12 mouse cellular contexts compared by ENCODE assay signal in genomic region chrX:71053246-71053645, GRCm38 (mm10). TPM values are rescaled to one million over a fixed set of nuclear protein-coding genes. Genes with fewer than 3 reads are reported as not detected.
DNase-seq lines count a peak whose midpoint lies in the region; ATAC-seq and TF ChIP-seq lines count a peak whose summit lies in the region.
"Had no signal": no experiment of that assay in that cellular context is flagged by ENCODE, and none has a peak within 500 bp of the region (broad histone marks: within the 10 kb centered on the region; RNA-seq: fewer than 3 reads in every experiment).

No protein-coding gene starts in this region.

- ATAC-seq in heart, embryonic 16.5 days (replicated peaks; ENCODE audit: extremely low read depth, insufficient read depth, low FRiP score), result no peak
- ATAC-seq in forebrain, embryonic 13.5 days, result no peak
- no peak for ATAC-seq in hindbrain, embryonic 14.5 days (ENCODE audit: low FRiP score)
- ATAC-seq in neural tube, embryonic 14.5 days (ENCODE audit: low read depth), result no peak
- no peak for ATAC-seq in intestine, embryonic 15.5 days
- ATAC-seq in liver, postnatal 0 days, result no peak

- no peak overlapping the region for H3K4me3 ChIP-seq in heart, embryonic 16.5 days (ENCODE audit: low read length)
- H3K4me3 ChIP-seq in forebrain, embryonic 13.5 days, result peak overlapping the region; percentile 54
- H3K4me3 ChIP-seq in hindbrain, embryonic 14.5 days (replicated peaks; ENCODE audit: low read length), result peak overlapping the region; percentile 5; the same call in 1 of the 2 replicates
- H3K4me3 ChIP-seq in neural tube, embryonic 14.5 days (ENCODE audit: low read depth, low read length), result no peak overlapping the region
- no peak overlapping the region for H3K4me3 ChIP-seq in intestine, embryonic 15.5 days (replicated peaks)
- no peak overlapping the region for H3K4me3 ChIP-seq in liver, postnatal 0 days (ENCODE audit: low read depth, low read length)
- H3K4me3 ChIP-seq: erythroblast, embryonic 14.5 days; limb, embryonic 15.5 days had no signal

- H3K36me3 ChIP-seq in heart, embryonic 16.5 days (ENCODE audit: control insufficient read depth, insufficient read depth), result no peaks in the 10 kb centered on the region
- no peaks in the 10 kb centered on the region for H3K36me3 ChIP-seq in forebrain, embryonic 13.5 days (ENCODE audit: poor library complexity, severe bottlenecking)
- no peaks in the 10 kb centered on the region for H3K36me3 ChIP-seq in hindbrain, embryonic 14.5 days (replicated peaks; ENCODE audit: control insufficient read depth, insufficient read depth)
- H3K36me3 ChIP-seq in neural tube, embryonic 14.5 days (ENCODE audit: control insufficient read depth, insufficient read depth, low read length), result no peaks in the 10 kb centered on the region
- H3K36me3 ChIP-seq in intestine, embryonic 15.5 days, result no peaks in the 10 kb centered on the region
- no peaks in the 10 kb centered on the region for H3K36me3 ChIP-seq in liver, postnatal 0 days (replicated peaks; ENCODE audit: insufficient read depth, low read length)
- H3K36me3 ChIP-seq: limb, embryonic 15.5 days had no signal

- no peak for TF ChIP-seq CTCF in liver, postnatal 0 days (IDR thresholded peaks at IDR 0.05; ENCODE audit: low read depth)

- TF ChIP-seq EP300 in liver, postnatal 0 days (IDR thresholded peaks at IDR 0.05; ENCODE audit: low read depth), result no peak

- 55% methylated on average over 5 of the region's 5 CpGs for WGBS in heart, embryonic 16.5 days
- WGBS in forebrain, embryonic 13.5 days, result 26% methylated on average over 5 of the region's 5 CpGs
- WGBS in hindbrain, embryonic 14.5 days, result 39% methylated on average over 5 of the region's 5 CpGs
- WGBS in neural tube, embryonic 14.5 days, result 40% methylated on average over 5 of the region's 5 CpGs
- 53% methylated on average over 5 of the region's 5 CpGs for WGBS in intestine, embryonic 15.5 days
- 42% methylated on average over 5 of the region's 5 CpGs for WGBS in liver, postnatal 0 days (ENCODE audit: insufficient replicate concordance)

- intact Hi-C loops in left cerebral cortex, postnatal 25 days (cut with DNase I), result loop anchor here (2.0 to 5.0 kb wide), 6 partner anchors 49 to 329 kb away; partner anchors contain the start of gene Mtmr1

- peak overlapping the region; percentile 72; the same call in 1 of the 2 replicates for H3K4me2 ChIP-seq in heart, embryonic 16.5 days (ENCODE audit: low read depth, low read length)
- H3K4me2 ChIP-seq in forebrain, embryonic 13.5 days, result peak overlapping the region; percentile 69
- peak overlapping the region; percentile 73 for H3K4me2 ChIP-seq in hindbrain, embryonic 14.5 days (replicated peaks)
- peak overlapping the region; percentile 59; the same call in 1 of the 2 replicates for H3K4me2 ChIP-seq in neural tube, embryonic 14.5 days (ENCODE audit: low read depth, low read length)
- no peak overlapping the region for H3K4me2 ChIP-seq in intestine, embryonic 15.5 days (replicated peaks)
- H3K4me2 ChIP-seq in liver, postnatal 0 days (ENCODE audit: low read depth, low read length), result no peak overlapping the region
- H3K4me2 ChIP-seq: limb, embryonic 15.5 days had no signal

- H3K4me1 ChIP-seq in heart, embryonic 16.5 days (ENCODE audit: control insufficient read depth, insufficient read depth, low read length), result peaks cover 5% of the 10 kb centered on the region
- peaks cover 18% of the 10 kb centered on the region; the same call in 1 of the 2 replicates for H3K4me1 ChIP-seq in forebrain, embryonic 13.5 days
- no peaks in the 10 kb centered on the region; the same call in 1 of the 2 replicates for H3K4me1 ChIP-seq in hindbrain, embryonic 14.5 days (replicated peaks; ENCODE audit: control insufficient read depth, insufficient read depth, low read length)
- H3K4me1 ChIP-seq in neural tube, embryonic 14.5 days (ENCODE audit: control insufficient read depth, insufficient read depth, low read length), result no peaks in the 10 kb centered on the region; the same call in 1 of the 2 replicates
- H3K4me1 ChIP-seq in intestine, embryonic 15.5 days (replicated peaks), result no peaks in the 10 kb centered on the region
- H3K4me1 ChIP-seq in liver, postnatal 0 days (ENCODE audit: insufficient read depth), result no peaks in the 10 kb centered on the region

- H3K27me3 ChIP-seq in heart, embryonic 16.5 days (ENCODE audit: control insufficient read depth, insufficient read depth, low read length), result no peaks in the 10 kb centered on the region; the same call in 1 of the 2 replicates
- H3K27me3 ChIP-seq in forebrain, embryonic 13.5 days, result no peaks in the 10 kb centered on the region
- no peaks in the 10 kb centered on the region for H3K27me3 ChIP-seq in hindbrain, embryonic 14.5 days (ENCODE audit: control insufficient read depth, insufficient read depth, low read length)
- H3K27me3 ChIP-seq in neural tube, embryonic 14.5 days (ENCODE audit: control insufficient read depth, insufficient read depth, low read length), result no peaks in the 10 kb centered on the region
- peaks cover 11% of the 10 kb centered on the region; the same call in 1 of the 2 replicates for H3K27me3 ChIP-seq in intestine, embryonic 15.5 days (replicated peaks)
- peaks cover 25% of the 10 kb centered on the region; the same call in 1 of the 2 replicates for H3K27me3 ChIP-seq in liver, postnatal 0 days (ENCODE audit: insufficient read depth, low read length)

- no peak overlapping the region for H3K27ac ChIP-seq in heart, embryonic 16.5 days (ENCODE audit: low read length)
- peak overlapping the region; percentile 90; the same call in 1 of the 2 replicates for H3K27ac ChIP-seq in forebrain, embryonic 13.5 days
- no peak overlapping the region for H3K27ac ChIP-seq in hindbrain, embryonic 14.5 days
- no peak overlapping the region for H3K27ac ChIP-seq in neural tube, embryonic 14.5 days (ENCODE audit: low read depth, low read length)
- H3K27ac ChIP-seq in intestine, embryonic 15.5 days, result no peak overlapping the region
- H3K27ac ChIP-seq in liver, postnatal 0 days (ENCODE audit: low read depth), result no peak overlapping the region
- H3K27ac ChIP-seq: limb, embryonic 15.5 days; stomach, postnatal 0 days had no signal

- no peaks in the 10 kb centered on the region for H3K9me3 ChIP-seq in heart, embryonic 16.5 days (replicated peaks; ENCODE audit: control insufficient read depth, low read length)
- H3K9me3 ChIP-seq in forebrain, embryonic 13.5 days (replicated peaks), result no peaks in the 10 kb centered on the region
- no peaks in the 10 kb centered on the region for H3K9me3 ChIP-seq in hindbrain, embryonic 14.5 days (ENCODE audit: control insufficient read depth, low read length)
- H3K9me3 ChIP-seq in neural tube, embryonic 14.5 days (ENCODE audit: control insufficient read depth, low read length), result no peaks in the 10 kb centered on the region
- no peaks in the 10 kb centered on the region for H3K9me3 ChIP-seq in intestine, embryonic 15.5 days
- H3K9me3 ChIP-seq in liver, postnatal 0 days (ENCODE audit: low read length), result no peaks in the 10 kb centered on the region
- H3K9me3 ChIP-seq: limb, embryonic 15.5 days had no signal

- H3K9ac ChIP-seq in heart, embryonic 16.5 days (ENCODE audit: low read length), result no peak overlapping the region
- H3K9ac ChIP-seq in forebrain, embryonic 13.5 days, result no peak overlapping the region
- H3K9ac ChIP-seq in hindbrain, embryonic 14.5 days, result no peak overlapping the region
- no peak overlapping the region for H3K9ac ChIP-seq in neural tube, embryonic 14.5 days (replicated peaks; ENCODE audit: low read depth, low read length)
- H3K9ac ChIP-seq in intestine, embryonic 15.5 days, result no peak overlapping the region
- H3K9ac ChIP-seq in liver, postnatal 0 days (replicated peaks), result no peak overlapping the region
- H3K9ac ChIP-seq: limb, embryonic 15.5 days had no signal

- no peak for DNase-seq in heart, adult 11 months
- DNase-seq in hindbrain, embryonic 14.5 days (ENCODE audit: low spot score), result no peak
- DNase-seq in left cerebral cortex, postnatal 25 days (ENCODE audit: low spot score in 2 of 2), result no peak
- no peak for DNase-seq in liver, postnatal 0 days
- DNase-seq: gastrocnemius, postnatal 14 days had no signal

RNA-seq across cellular contexts. Expression of gene Mamld1, which starts 3.2 kb away (rescaled TPM):
- 3.7 and 4.2 TPM in 2 replicates for polyA plus RNA-seq in heart, embryonic 16.5 days (2015; fragmentation: Nextera tagmentation; extraction: Ambion mirVana)
- polyA plus RNA-seq in forebrain, embryonic 13.5 days (2015; fragmentation: Nextera tagmentation; extraction: Ambion mirVana), result 6.4 and 6.8 TPM in 2 replicates
- polyA plus RNA-seq in hindbrain, embryonic 14.5 days (2014; fragmentation: Nextera tagmentation; extraction: Ambion mirVana), result 10.1 and 10.9 TPM in 2 replicates
- polyA plus RNA-seq in neural tube, embryonic 14.5 days (2014; fragmentation: Nextera tagmentation; extraction: Ambion mirVana), result 9.8 and 9.9 TPM in 2 replicates
- polyA plus RNA-seq in intestine, embryonic 15.5 days (2015; fragmentation: Nextera tagmentation; extraction: Ambion mirVana), result 1.5 and 1.7 TPM in 2 replicates
- total RNA-seq in left cerebral cortex, postnatal 25 days (2021), result 10 to 100 TPM; 31.8 to 35.2 TPM
- 0.27 and 0.30 TPM in 2 replicates for polyA plus RNA-seq in liver, postnatal 0 days (2015; fragmentation: Nextera tagmentation; extraction: Ambion mirVana)
- polyA plus RNA-seq: erythroblast, embryonic 14.5 days had no signal

Comparison
In these comparisons a context has a peak if more than half of its experiments do, and no peak if none do; other contexts are left out.
1. H3K4me2 ChIP-seq: peak in heart, embryonic 16.5 days (single experiment), forebrain, embryonic 13.5 days (single experiment), hindbrain, embryonic 14.5 days (single experiment) and neural tube, embryonic 14.5 days (single experiment); none in intestine, embryonic 15.5 days (single experiment) and liver, postnatal 0 days (single experiment).
2. H3K4me3 ChIP-seq: peak in forebrain, embryonic 13.5 days (single experiment) and hindbrain, embryonic 14.5 days (single experiment); none in heart, embryonic 16.5 days (single experiment), neural tube, embryonic 14.5 days (single experiment), intestine, embryonic 15.5 days (single experiment) and liver, postnatal 0 days (single experiment).